ENCODE assay signal across 9 mouse cellular contexts in genomic region chr13:120052085-120052484, GRCm38 (mm10). TPM values are rescaled to one million over a fixed set of nuclear protein-coding genes. Genes with fewer than 3 reads are reported as not detected.
"Had no signal": no experiment of that assay in that cellular context is flagged by ENCODE, and none has a peak within 500 bp of the region (broad histone marks: within the 10 kb centered on the region; RNA-seq: fewer than 3 reads in every experiment).

Gene Gm21188 (minus strand): TSS chr13:120052194.

RNA-seq across cellular contexts. Expression of gene Gm21188, which starts in this region (rescaled TPM):
- total RNA-seq: megakaryocyte-erythroid progenitor cell, adult 5-6 weeks had no signal
- polyA plus RNA-seq: lung, embryonic 15.5 days; midbrain, embryonic 10.5 days; midbrain, embryonic 12.5 days; midbrain, embryonic 14.5 days; midbrain, embryonic 16.5 days; neural tube, embryonic 12.5 days; neural tube, embryonic 14.5 days; stomach, embryonic 14.5 days had no signal
